Mouse (Mus musculus): ENCODE results near the gene Exoc2. TPM values are rescaled to one million over a fixed set of nuclear protein-coding genes. Genes with fewer than 3 reads are reported as not detected.

Exoc2 gene
- polyA plus RNA-seq, 1 experiment from 2014 or later: 33.2 TPM

DNA sequence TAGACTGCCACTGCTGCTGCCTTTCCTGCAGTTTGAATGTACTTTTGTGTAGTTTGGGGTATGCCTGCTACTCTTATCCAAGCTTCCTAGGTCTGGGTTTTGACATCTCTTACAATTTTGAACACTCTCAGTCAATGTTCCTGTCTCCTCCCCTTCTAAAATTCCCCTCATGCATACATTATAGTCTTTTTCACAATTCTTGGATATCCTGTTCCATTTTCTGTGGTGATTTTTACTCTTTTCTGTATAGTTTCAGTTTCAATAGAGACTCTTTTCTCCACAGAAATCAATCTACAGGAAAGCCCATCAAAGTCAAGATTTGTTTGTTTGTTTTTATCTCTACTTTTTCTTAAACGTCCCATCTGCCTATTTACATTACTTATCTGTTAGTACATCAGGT, 20.3 kb downstream of the Exoc2 start:
- ATAC-seq (ENCODE audit: low FRiP score, low TSS enrichment): no peak

DNA sequence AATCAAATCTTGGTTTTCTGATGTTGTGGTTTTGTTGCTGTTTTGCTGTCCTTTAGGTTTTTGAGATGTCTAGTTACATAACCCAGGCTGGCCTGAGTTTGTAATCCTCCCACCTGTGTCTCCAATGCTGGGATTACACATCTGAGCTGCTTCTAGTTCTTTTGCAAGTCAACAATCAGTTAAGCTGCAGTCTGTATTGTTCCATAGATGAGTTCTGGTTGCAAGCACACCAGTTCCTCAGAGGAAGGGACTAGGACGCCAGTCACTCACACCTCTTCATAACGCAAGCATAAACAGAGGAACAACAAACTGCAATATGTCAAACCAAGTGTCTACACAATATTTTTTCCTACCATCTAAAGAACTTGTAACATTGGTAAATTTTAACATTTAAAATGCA, 21.8 kb downstream of the Exoc2 start:
- Histone ChIP-seq H3K36me3 (ENCODE audit: control insufficient read depth, insufficient read depth, low read length) (no peaks in the 10 kb centered on the region), H3K27me3 (ENCODE audit: control insufficient read depth, insufficient read depth, low read length) (no peaks in the 10 kb centered on the region), H3K9me3 (ENCODE audit: control insufficient read depth, low read length) (no peaks in the 10 kb centered on the region), H3K4me1 (ENCODE audit: control insufficient read depth, insufficient read depth, low read length) (no peaks in the 10 kb centered on the region), H3K4me3 (ENCODE audit: low read length) (no peak overlapping the region), H3K27ac (ENCODE audit: low read depth, low read length) (no peak overlapping the region), H3K4me2 (replicated peaks; ENCODE audit: low read depth, low read length) (no peak overlapping the region), H3K9ac (ENCODE audit: low read depth, low read length) (no peak overlapping the region)
- no peak for ATAC-seq (ENCODE audit: low FRiP score, low TSS enrichment)
- WGBS: 88% methylated on average over 2 of the region's 2 CpGs

More for the DNA sequence above, 20.3 kb downstream of the Exoc2 start:
- Histone ChIP-seq H3K27me3 (ENCODE audit: control insufficient read depth, insufficient read depth, low read length) (no peaks in the 10 kb centered on the region), H3K36me3 (ENCODE audit: control insufficient read depth, insufficient read depth, low read length) (no peaks in the 10 kb centered on the region), H3K9me3 (ENCODE audit: control insufficient read depth, low read length) (no peaks in the 10 kb centered on the region), H3K4me2 (replicated peaks; ENCODE audit: low read depth, low read length) (no peak overlapping the region), H3K4me3 (ENCODE audit: low read length) (no peak overlapping the region), H3K4me1 (ENCODE audit: control insufficient read depth, insufficient read depth, low read length) (no peaks in the 10 kb centered on the region), H3K27ac (ENCODE audit: low read depth, low read length) (no peak overlapping the region), H3K9ac (ENCODE audit: low read depth, low read length) (no peak overlapping the region)
- 64% methylated on average over 1 of the region's 1 CpGs for WGBS

DNA sequence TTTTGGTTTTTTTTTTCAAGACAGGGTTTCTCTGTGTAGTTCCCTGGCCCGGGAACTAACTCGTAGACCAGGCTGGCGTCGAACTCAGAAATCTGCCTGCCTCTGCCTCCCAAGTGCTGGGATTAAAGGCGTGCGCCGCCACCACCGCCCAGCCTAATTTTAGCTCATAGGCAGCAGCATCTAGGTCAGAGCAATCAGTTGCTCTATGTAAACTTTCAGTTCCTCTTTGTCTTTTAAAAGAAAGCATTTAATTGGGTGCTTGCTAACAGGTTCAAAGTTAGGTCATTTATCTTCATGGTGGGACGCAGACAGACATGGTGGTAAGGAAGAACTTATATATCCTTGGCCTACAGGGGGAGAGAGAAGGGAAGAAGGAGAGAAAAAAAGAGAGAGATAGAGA, 24.7 kb downstream of the Exoc2 start:
- H3K36me3 ChIP-seq (ENCODE audit: control insufficient read depth, insufficient read depth, low read length): no peaks in the 10 kb centered on the region
- 95% methylated on average over 9 of the region's 9 CpGs for WGBS
- H3K9me3 ChIP-seq (ENCODE audit: control insufficient read depth, low read length): no peaks in the 10 kb centered on the region
- H3K9ac ChIP-seq (ENCODE audit: low read depth, low read length): no peak overlapping the region
- H3K4me1 ChIP-seq (ENCODE audit: control insufficient read depth, insufficient read depth, low read length): no peaks in the 10 kb centered on the region
- H3K27ac ChIP-seq (ENCODE audit: low read depth, low read length): no peak overlapping the region
- no peaks in the 10 kb centered on the region for H3K27me3 ChIP-seq (ENCODE audit: control insufficient read depth, insufficient read depth, low read length)
- no peak overlapping the region for H3K4me3 ChIP-seq (ENCODE audit: low read length)
- H3K4me2 ChIP-seq (replicated peaks; ENCODE audit: low read depth, low read length): no peak overlapping the region
- ATAC-seq (ENCODE audit: low FRiP score, low TSS enrichment): no peak

DNA sequence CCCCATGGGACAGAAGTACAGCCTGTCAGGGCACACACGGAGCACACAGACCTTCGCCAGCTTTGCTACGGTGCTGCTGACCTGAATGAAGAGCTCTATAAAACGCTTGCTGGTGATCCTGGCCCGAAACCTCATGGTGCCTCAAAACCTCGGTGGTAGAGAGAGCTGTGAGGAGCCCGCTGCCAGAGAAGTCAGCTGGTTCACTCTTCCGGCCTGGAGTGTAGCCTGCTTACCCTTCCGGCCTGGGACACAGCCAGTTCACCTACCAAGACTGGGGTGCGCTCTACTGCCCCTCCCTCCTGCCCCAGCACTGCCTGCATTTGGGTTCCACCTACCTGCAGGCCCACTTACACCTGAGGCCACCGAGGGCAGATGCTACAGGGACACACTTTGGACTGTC, 26.4 kb downstream of the Exoc2 start, which contains the start of gene Hus1b:
Gene Hus1b, minus strand, starts transcription at position 220 of the 400 bp plus-strand sequence.
- Histone ChIP-seq H3K9me3 (ENCODE audit: control insufficient read depth, low read length) (no peaks in the 10 kb centered on the region), H3K27ac (ENCODE audit: low read depth, low read length) (no peak within 1 kb of the TSS), H3K36me3 (ENCODE audit: control insufficient read depth, insufficient read depth, low read length) (no peaks in the 10 kb centered on the region), H3K27me3 (ENCODE audit: control insufficient read depth, insufficient read depth, low read length) (no peaks in the 10 kb centered on the region), H3K9ac (ENCODE audit: low read depth, low read length) (no peak within 1 kb of the TSS), H3K4me3 (ENCODE audit: low read length) (no peak within 1 kb of the TSS), H3K4me2 (replicated peaks; ENCODE audit: low read depth, low read length) (no peak within 1 kb of the TSS), H3K4me1 (ENCODE audit: control insufficient read depth, insufficient read depth, low read length) (no peaks in the 10 kb centered on the region)
- no peak for ATAC-seq (ENCODE audit: low FRiP score, low TSS enrichment)
- WGBS: 93% methylated on average over 11 of the region's 11 CpGs

DNA sequence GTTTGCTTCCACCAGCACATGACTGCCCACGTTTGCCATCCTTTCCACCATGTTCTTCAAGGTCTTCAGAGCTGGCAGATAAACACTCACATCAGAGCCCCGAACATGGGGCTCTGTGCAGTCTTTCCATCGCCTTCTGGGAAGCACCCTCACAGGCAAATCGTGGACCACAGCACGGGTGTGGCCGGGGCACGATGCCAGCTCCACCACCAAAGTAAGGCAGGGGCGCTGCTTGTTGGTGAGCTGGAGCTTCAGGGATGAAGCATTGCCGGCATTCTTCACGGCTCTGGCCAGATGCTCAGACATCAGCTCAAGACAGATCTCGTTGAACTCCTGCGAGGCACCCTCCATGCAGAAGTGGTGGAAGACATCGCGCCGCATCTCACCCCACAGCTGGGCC, 26.8 kb downstream of the Exoc2 start:
- H3K9ac ChIP-seq (ENCODE audit: low read depth, low read length): no peak overlapping the region
- H3K27me3 ChIP-seq (ENCODE audit: control insufficient read depth, insufficient read depth, low read length): no peaks in the 10 kb centered on the region
- 95% methylated on average over 15 of the region's 15 CpGs for WGBS
- ATAC-seq (ENCODE audit: low FRiP score, low TSS enrichment): no peak
- H3K4me2 ChIP-seq (replicated peaks; ENCODE audit: low read depth, low read length): no peak overlapping the region
- no peak overlapping the region for H3K4me3 ChIP-seq (ENCODE audit: low read length)
- no peaks in the 10 kb centered on the region for H3K9me3 ChIP-seq (ENCODE audit: control insufficient read depth, low read length)
- no peaks in the 10 kb centered on the region for H3K4me1 ChIP-seq (ENCODE audit: control insufficient read depth, insufficient read depth, low read length)
- H3K36me3 ChIP-seq (ENCODE audit: control insufficient read depth, insufficient read depth, low read length): no peaks in the 10 kb centered on the region
- H3K27ac ChIP-seq (ENCODE audit: low read depth, low read length): no peak overlapping the region

DNA sequence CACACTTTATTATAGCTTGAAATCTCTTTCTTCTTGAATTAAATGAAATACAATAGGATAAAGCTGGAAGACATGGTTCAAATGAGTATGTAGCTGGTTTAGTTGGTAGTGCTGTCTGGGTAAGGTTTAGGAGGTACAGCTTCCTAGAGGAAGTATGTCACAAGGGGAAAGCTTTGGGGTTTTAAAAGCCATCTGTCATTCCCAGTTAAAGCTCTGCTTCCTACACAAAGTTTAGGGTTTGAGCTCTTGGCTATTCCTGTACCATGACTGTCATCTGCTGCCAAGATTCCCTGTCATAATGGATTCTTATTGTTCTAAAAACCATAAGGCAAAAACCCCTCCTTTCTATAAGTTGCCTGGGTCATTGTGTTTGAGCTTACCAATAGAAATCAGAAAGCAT, 28.1 kb downstream of the Exoc2 start:
- Histone ChIP-seq H3K27ac (ENCODE audit: low read depth, low read length) (no peak overlapping the region), H3K27me3 (ENCODE audit: control insufficient read depth, insufficient read depth, low read length) (no peaks in the 10 kb centered on the region), H3K4me2 (replicated peaks; ENCODE audit: low read depth, low read length) (no peak overlapping the region)

DNA sequence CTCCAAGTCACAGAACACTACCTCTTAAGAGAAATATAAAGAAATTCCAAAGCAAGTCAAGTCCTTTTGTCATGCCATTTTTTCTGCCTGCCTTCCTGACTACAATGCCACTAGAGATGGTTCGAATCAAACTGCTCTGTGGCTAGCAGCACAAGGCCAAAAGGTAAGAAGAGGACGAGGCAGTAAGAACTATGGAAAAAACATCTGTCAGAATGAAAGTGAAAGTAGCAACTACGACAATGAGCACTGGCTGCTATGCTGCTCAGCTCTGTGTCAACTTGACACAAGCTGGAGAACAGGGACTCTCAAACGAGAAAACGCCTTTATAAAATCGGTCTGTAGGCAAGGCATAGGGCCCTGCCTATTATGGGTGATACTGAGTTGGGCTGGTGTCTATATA, 40.9 kb downstream of the Exoc2 start:
- 90% methylated on average over 6 of the region's 6 CpGs for WGBS
- H3K9me3 ChIP-seq (ENCODE audit: control insufficient read depth, low read length): no peaks in the 10 kb centered on the region

More for the DNA sequence above, 28.1 kb downstream of the Exoc2 start:
- no peaks in the 10 kb centered on the region for H3K9me3 ChIP-seq (ENCODE audit: control insufficient read depth, low read length)
- ATAC-seq (ENCODE audit: low FRiP score, low TSS enrichment): no peak
- no peak overlapping the region for H3K4me3 ChIP-seq (ENCODE audit: low read length)
- H3K4me1 ChIP-seq (ENCODE audit: control insufficient read depth, insufficient read depth, low read length): no peaks in the 10 kb centered on the region
- no peaks in the 10 kb centered on the region for H3K36me3 ChIP-seq (ENCODE audit: control insufficient read depth, insufficient read depth, low read length)
- no peak overlapping the region for H3K9ac ChIP-seq (ENCODE audit: low read depth, low read length)

DNA sequence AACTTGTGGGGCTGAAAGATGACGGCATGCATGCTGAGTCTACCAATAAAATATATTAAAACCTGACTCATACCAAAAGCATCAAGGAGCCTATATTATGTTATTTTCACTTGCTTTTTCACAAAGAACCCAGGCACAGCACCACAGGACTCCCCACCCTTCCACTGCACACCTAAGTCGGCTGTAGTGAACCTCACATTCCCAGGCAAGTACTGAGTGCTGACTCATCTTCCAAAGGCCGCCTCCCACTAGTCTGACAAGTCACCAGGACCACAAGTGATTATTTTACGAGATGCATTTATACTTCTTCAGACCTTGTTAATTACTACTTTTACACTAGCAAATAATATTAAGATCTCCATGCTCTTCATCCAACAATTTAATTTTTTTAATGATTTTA, 42.3 kb downstream of the Exoc2 start:
- no peaks in the 10 kb centered on the region for H3K4me1 ChIP-seq (ENCODE audit: control insufficient read depth, insufficient read depth, low read length)
- no peak overlapping the region for H3K4me2 ChIP-seq (replicated peaks; ENCODE audit: low read depth, low read length)
- no peaks in the 10 kb centered on the region for H3K9me3 ChIP-seq (ENCODE audit: control insufficient read depth, low read length)
- H3K4me3 ChIP-seq (ENCODE audit: low read length): no peak overlapping the region
- no peak overlapping the region for H3K27ac ChIP-seq (ENCODE audit: low read depth, low read length)
- H3K36me3 ChIP-seq (ENCODE audit: control insufficient read depth, insufficient read depth, low read length): peaks cover 3% of the 10 kb centered on the region; the same call in 1 of the 2 replicates
- H3K9ac ChIP-seq (ENCODE audit: low read depth, low read length): no peak overlapping the region
- ATAC-seq (ENCODE audit: low FRiP score, low TSS enrichment): no peak
- no peaks in the 10 kb centered on the region for H3K27me3 ChIP-seq (ENCODE audit: control insufficient read depth, insufficient read depth, low read length)
- 72% methylated on average over 4 of the region's 4 CpGs for WGBS

More for the DNA sequence above, 40.9 kb downstream of the Exoc2 start:
- H3K9ac ChIP-seq (ENCODE audit: low read depth, low read length): no peak overlapping the region
- no peak overlapping the region for H3K27ac ChIP-seq (ENCODE audit: low read depth, low read length)
- H3K27me3 ChIP-seq (ENCODE audit: control insufficient read depth, insufficient read depth, low read length): no peaks in the 10 kb centered on the region
- no peak overlapping the region for H3K4me2 ChIP-seq (replicated peaks; ENCODE audit: low read depth, low read length)
- no peak for ATAC-seq (ENCODE audit: low FRiP score, low TSS enrichment)
- no peaks in the 10 kb centered on the region for H3K36me3 ChIP-seq (ENCODE audit: control insufficient read depth, insufficient read depth, low read length)
- no peaks in the 10 kb centered on the region for H3K4me1 ChIP-seq (ENCODE audit: control insufficient read depth, insufficient read depth, low read length)
- H3K4me3 ChIP-seq (ENCODE audit: low read length): no peak overlapping the region

DNA sequence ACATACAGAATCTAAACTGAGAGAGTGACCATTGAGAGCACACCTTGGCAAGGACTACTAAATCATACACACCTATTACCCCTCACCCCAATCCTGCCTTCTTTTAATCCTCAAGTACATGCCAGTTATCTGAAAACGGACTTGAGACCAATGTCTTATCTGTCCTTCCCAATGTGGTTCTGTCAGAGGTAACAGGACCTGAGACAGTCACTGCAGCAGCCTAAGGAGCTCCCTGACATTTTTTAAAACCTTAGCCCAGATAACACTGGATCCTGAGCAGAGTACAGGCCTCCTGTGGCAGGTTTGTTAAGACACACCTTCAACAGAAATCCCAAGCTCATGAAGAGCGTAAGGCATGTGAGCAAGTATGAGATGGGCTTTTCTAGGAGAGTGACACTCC, 44.8 kb downstream of the Exoc2 start:
- WGBS: 92% methylated on average over 2 of the region's 2 CpGs
- no peak for ATAC-seq (ENCODE audit: low FRiP score, low TSS enrichment)

More for the DNA sequence above, 44.8 kb downstream of the Exoc2 start:
- H3K27ac ChIP-seq (ENCODE audit: low read depth, low read length): no peak overlapping the region
- peaks cover 7% of the 10 kb centered on the region; the same call in 1 of the 2 replicates for H3K36me3 ChIP-seq (ENCODE audit: control insufficient read depth, insufficient read depth, low read length)
- no peak overlapping the region for H3K9ac ChIP-seq (ENCODE audit: low read depth, low read length)
- no peaks in the 10 kb centered on the region for H3K9me3 ChIP-seq (ENCODE audit: control insufficient read depth, low read length)
- H3K27me3 ChIP-seq (ENCODE audit: control insufficient read depth, insufficient read depth, low read length): no peaks in the 10 kb centered on the region
- no peak overlapping the region for H3K4me2 ChIP-seq (replicated peaks; ENCODE audit: low read depth, low read length)
- no peak overlapping the region for H3K4me3 ChIP-seq (ENCODE audit: low read length)
- no peaks in the 10 kb centered on the region for H3K4me1 ChIP-seq (ENCODE audit: control insufficient read depth, insufficient read depth, low read length)

All from kidney, embryonic 14.5 days (tissue).